Mouse (Mus musculus) pancreas, adult 10 weeks (tissue): ENCODE results near the gene 4933405O20Rik. TPM values are rescaled to one million over a fixed set of nuclear protein-coding genes. Genes with fewer than 3 reads are reported as not detected.

Experiments used
- polyA plus RNA-seq: library from polyadenylated mRNA; stranded (reverse); fragments of 350-450 nt; fragmentation: Illumina TruSeq; extraction: RNeasy Lipid Tissue Mini Kit (QIAGEN cat#74804); gene quantifications from one replicate; pipeline ENCODE4 v1.2.3, GENCODE M21; 2015; ENCODE audit warnings: low read depth, low replicate concordance; ENCODE audit not compliant: insufficient read depth

Gene 4933405O20Rik
- polyA plus RNA-seq, result not detected

GRCm38 (mm10) chr7:50598890-50599289 is at the start of gene 4933405O20Rik:
4933405O20Rik (plus strand) TSS chr7:50599190.

